Mouse (Mus musculus): ENCODE data around the gene Prkag1. TPM values are rescaled to one million over a fixed set of nuclear protein-coding genes. Genes with fewer than 3 reads are reported as not detected.
A peak's percentile ranks its signal among the peaks of the same experiment; 100 is the strongest.

The Prkag1 gene
- polyA plus RNA-seq, 1 experiment, result not detected

GRCm38 (mm10) chr15:98781166-98781565 lies 50.2 kb downstream of the Prkag1 start:
- TF ChIP-seq POLR2A (IDR thresholded peaks at IDR 0.05; ENCODE audit: insufficient read depth, low read depth, low read length), result no peak
- no peak for TF ChIP-seq CTCF (IDR thresholded peaks at IDR 0.05; ENCODE audit: insufficient read depth, low read depth, low read length)
- Histone ChIP-seq H3K4me1 (ENCODE audit: control insufficient read depth, insufficient read depth, low read length) (peaks cover 42% of the 10 kb centered on the region), H3K4me3 (ENCODE audit: insufficient read depth, low read depth, low read length) (no peak overlapping the region), H3K27ac (ENCODE audit: insufficient read depth, low read depth, low read length) (no peak overlapping the region)
- 42% methylated on average over 6 of the region's 6 CpGs for WGBS

- peaks cover 47% of the 10 kb centered on the region for H3K4me1 ChIP-seq (ENCODE audit: control insufficient read depth, insufficient read depth, low read length)
- no peak for TF ChIP-seq POLR2A (IDR thresholded peaks at IDR 0.05; ENCODE audit: insufficient read depth, low read depth, low read length)
- no peak for TF ChIP-seq CTCF (IDR thresholded peaks at IDR 0.05; ENCODE audit: insufficient read depth, low read depth, low read length)
- no peak overlapping the region; the same call in 1 of the 2 replicates for H3K27ac ChIP-seq (ENCODE audit: insufficient read depth, low read depth, low read length)
- no peak overlapping the region for H3K4me3 ChIP-seq (ENCODE audit: insufficient read depth, low read depth, low read length)
- 12% methylated on average over 13 of the region's 13 CpGs for WGBS
Measured at GRCm38 (mm10) chr15:98780573-98780972, 50.7 kb downstream of the Prkag1 start.

GRCm38 (mm10) chr15:98780075-98780474 lies 51.2 kb downstream of the Prkag1 start:
- no peak for TF ChIP-seq POLR2A (IDR thresholded peaks at IDR 0.05; ENCODE audit: insufficient read depth, low read depth, low read length)
- no peak for TF ChIP-seq CTCF (IDR thresholded peaks at IDR 0.05; ENCODE audit: insufficient read depth, low read depth, low read length)
- 24% methylated on average over 8 of the region's 8 CpGs for WGBS
- no peak overlapping the region for H3K4me3 ChIP-seq (ENCODE audit: insufficient read depth, low read depth, low read length)
- peaks cover 47% of the 10 kb centered on the region for H3K4me1 ChIP-seq (ENCODE audit: control insufficient read depth, insufficient read depth, low read length)
- H3K27ac ChIP-seq (ENCODE audit: insufficient read depth, low read depth, low read length), result no peak overlapping the region; the same call in 1 of the 2 replicates

- H3K27ac ChIP-seq (ENCODE audit: insufficient read depth, low read depth, low read length), result no peak overlapping the region
- H3K4me1 ChIP-seq (ENCODE audit: control insufficient read depth, insufficient read depth, low read length), result peaks cover 47% of the 10 kb centered on the region
- no peak overlapping the region for H3K4me3 ChIP-seq (ENCODE audit: insufficient read depth, low read depth, low read length)
- TF ChIP-seq CTCF (IDR thresholded peaks at IDR 0.05; ENCODE audit: insufficient read depth, low read depth, low read length) (no peak), POLR2A (IDR thresholded peaks at IDR 0.05; ENCODE audit: insufficient read depth, low read depth, low read length) (no peak)
- WGBS, result 24% methylated on average over 7 of the region's 11 CpGs
Measured at GRCm38 (mm10) chr15:98778806-98779205, 52.5 kb downstream of the Prkag1 start.

GRCm38 (mm10) chr15:98778191-98778770 lies 53.0 kb downstream of the Prkag1 start:
- Histone ChIP-seq H3K27ac (ENCODE audit: insufficient read depth, low read depth, low read length) (no peak overlapping the region), H3K4me1 (ENCODE audit: control insufficient read depth, insufficient read depth, low read length) (peaks cover 47% of the 10 kb centered on the region), H3K4me3 (ENCODE audit: insufficient read depth, low read depth, low read length) (0 out of 2 replicates have a peak overlapping the region, but pooled peaks have one; percentile 7)
- WGBS, result 7% methylated on average over 25 of the region's 25 CpGs
- TF ChIP-seq POLR2A (IDR thresholded peaks at IDR 0.05; ENCODE audit: insufficient read depth, low read depth, low read length) (no peak), CTCF (IDR thresholded peaks at IDR 0.05; ENCODE audit: insufficient read depth, low read depth, low read length) (no peak)

- WGBS, result under 1% methylated on average over 33 of the region's 33 CpGs
- Histone ChIP-seq H3K4me3 (ENCODE audit: insufficient read depth, low read depth, low read length) (peak within 1 kb of the TSS; percentile 39), H3K4me1 (ENCODE audit: control insufficient read depth, insufficient read depth, low read length) (peaks cover 47% of the 10 kb centered on the region), H3K27ac (ENCODE audit: insufficient read depth, low read depth, low read length) (no peak within 1 kb of the TSS)
- TF ChIP-seq POLR2A (IDR thresholded peaks at IDR 0.05; ENCODE audit: insufficient read depth, low read depth, low read length) (no peak), CTCF (IDR thresholded peaks at IDR 0.05; ENCODE audit: insufficient read depth, low read depth, low read length) (no peak)
Measured at GRCm38 (mm10) chr15:98777762-98778161, 53.6 kb downstream of the Prkag1 start, which contains the start of gene Wnt10b. Gene Wnt10b (minus strand): TSS chr15:98778150.

GRCm38 (mm10) chr15:98777005-98777616 lies 54.2 kb downstream of the Prkag1 start:
- TF ChIP-seq POLR2A (IDR thresholded peaks at IDR 0.05; ENCODE audit: insufficient read depth, low read depth, low read length) (no peak), CTCF (IDR thresholded peaks at IDR 0.05; ENCODE audit: insufficient read depth, low read depth, low read length) (no peak)
- Histone ChIP-seq H3K4me1 (ENCODE audit: control insufficient read depth, insufficient read depth, low read length) (peaks cover 54% of the 10 kb centered on the region), H3K4me3 (ENCODE audit: insufficient read depth, low read depth, low read length) (no peak overlapping the region), H3K27ac (ENCODE audit: insufficient read depth, low read depth, low read length) (no peak overlapping the region)
- WGBS, result 13% methylated on average over 19 of the region's 19 CpGs

GRCm38 (mm10) chr15:98776280-98777004 lies 54.9 kb downstream of the Prkag1 start:
- Histone ChIP-seq H3K4me3 (ENCODE audit: insufficient read depth, low read depth, low read length) (peak overlapping the region; percentile 2), H3K4me1 (ENCODE audit: control insufficient read depth, insufficient read depth, low read length) (peaks cover 54% of the 10 kb centered on the region), H3K27ac (ENCODE audit: insufficient read depth, low read depth, low read length) (no peak overlapping the region)
- TF ChIP-seq POLR2A (IDR thresholded peaks at IDR 0.05; ENCODE audit: insufficient read depth, low read depth, low read length) (no peak), CTCF (IDR thresholded peaks at IDR 0.05; ENCODE audit: insufficient read depth, low read depth, low read length) (no peak)
- 6% methylated on average over 62 of the region's 62 CpGs for WGBS

- H3K27ac ChIP-seq (ENCODE audit: insufficient read depth, low read depth, low read length), result no peak overlapping the region
- H3K4me3 ChIP-seq (ENCODE audit: insufficient read depth, low read depth, low read length), result no peak overlapping the region
- 30% methylated on average over 5 of the region's 5 CpGs for WGBS
- peaks cover 50% of the 10 kb centered on the region for H3K4me1 ChIP-seq (ENCODE audit: control insufficient read depth, insufficient read depth, low read length)
- TF ChIP-seq POLR2A (IDR thresholded peaks at IDR 0.05; ENCODE audit: insufficient read depth, low read depth, low read length) (no peak), CTCF (IDR thresholded peaks at IDR 0.05; ENCODE audit: insufficient read depth, low read depth, low read length) (no peak)
Measured at GRCm38 (mm10) chr15:98775533-98775932, 55.8 kb downstream of the Prkag1 start.

All from olfactory bulb, adult 2 months (tissue).